Mouse (Mus musculus) forebrain, embryonic 10.5 days (tissue): Measurements from ENCODE around the gene Bcar3. TPM values are rescaled to one million over a fixed set of nuclear protein-coding genes. Genes with fewer than 3 reads are reported as not detected.

Experiments used
- DNase-seq: peaks from one replicate; pipeline ENCODE4 v3.0.0-alpha.2; 2017; ENCODE audit warnings: low spot score; ENCODE audit errors: extremely low spot score
- H3K27ac ChIP-seq: fragments of 300-500 bp; sonication (generic); 2 replicates; pipeline ENCODE4 v1.5.1; 2016; ENCODE audit warnings: mild to moderate bottlenecking
- H3K27me3 ChIP-seq: fragments of 300-500 bp; sonication (generic); 2 replicates; pipeline ENCODE4 v1.6.1; 2016; ENCODE audit warnings: mild to moderate bottlenecking; ENCODE audit not compliant: poor library complexity, severe bottlenecking
- H3K36me3 ChIP-seq: fragments of 300-500 bp; sonication (generic); replicated peaks from 2 replicates; pipeline ENCODE4 v1.6.1; 2016; ENCODE audit warnings: mild to moderate bottlenecking, moderate library complexity
- H3K4me1 ChIP-seq: fragments of 300-500 bp; sonication (generic); 2 replicates; pipeline ENCODE4 v1.6.1; 2016
- H3K4me3 ChIP-seq: fragments of 300-500 bp; sonication (generic); 2 replicates; pipeline ENCODE4 v1.5.1; 2016; ENCODE audit warnings: mild to moderate bottlenecking, moderate library complexity
- H3K9me3 ChIP-seq: fragments of 300-500 bp; sonication (generic); 2 replicates; pipeline ENCODE4 v1.6.1; 2016; ENCODE audit warnings: mild to moderate bottlenecking, moderate library complexity
- WGBS: fragments of 180-500 bp; shearing (Covaris S2); methylation state at CpG from one replicate; pipeline ENCODE4 v1.1.7; 2016; 5-methylcytosine and 5-hydroxymethylcytosine counted together
- polyA plus RNA-seq: library from polyadenylated mRNA; unstranded; fragments of >200 nt; fragmentation: Nextera tagmentation; extraction: Ambion mirVana; gene quantifications from 2 replicates; pipeline ENCODE4 v1.2.1, GENCODE M21; 2016

Gene Bcar3
- polyA plus RNA-seq, 1 experiment from 2014 or later, result 15.7 TPM

DNA sequence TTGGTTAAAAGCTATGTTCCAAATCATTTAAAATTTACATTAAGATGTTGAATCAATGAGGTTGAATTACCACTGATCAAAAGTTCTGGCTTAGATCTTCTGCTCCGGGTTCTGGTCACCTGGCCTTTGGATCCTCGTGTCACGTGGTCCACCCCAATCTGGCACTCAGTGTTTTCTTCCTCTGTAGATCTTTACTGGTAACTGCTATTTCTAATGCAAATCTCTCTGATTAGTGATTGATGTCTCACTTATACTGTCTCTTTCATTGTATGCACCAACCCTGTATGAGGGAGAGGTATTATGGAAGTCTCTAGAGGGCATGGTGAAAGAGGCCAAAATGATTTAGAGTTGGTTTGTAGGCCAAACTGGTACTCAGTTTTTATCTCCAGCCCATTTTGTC lies 198.1 kb downstream of the Bcar3 start:
- H3K27me3 ChIP-seq, result no peaks in the 10 kb centered on the region
- no peak for DNase-seq
- H3K27ac ChIP-seq, result peak overlapping the region; percentile 35; the same call in 1 of the 2 replicates
- 91% methylated on average over 3 of the region's 3 CpGs for WGBS
- H3K4me1 ChIP-seq, result peaks cover 81% of the 10 kb centered on the region
- H3K36me3 ChIP-seq, result no peaks in the 10 kb centered on the region
- H3K4me3 ChIP-seq, result no peak overlapping the region
- no peaks in the 10 kb centered on the region for H3K9me3 ChIP-seq

DNA sequence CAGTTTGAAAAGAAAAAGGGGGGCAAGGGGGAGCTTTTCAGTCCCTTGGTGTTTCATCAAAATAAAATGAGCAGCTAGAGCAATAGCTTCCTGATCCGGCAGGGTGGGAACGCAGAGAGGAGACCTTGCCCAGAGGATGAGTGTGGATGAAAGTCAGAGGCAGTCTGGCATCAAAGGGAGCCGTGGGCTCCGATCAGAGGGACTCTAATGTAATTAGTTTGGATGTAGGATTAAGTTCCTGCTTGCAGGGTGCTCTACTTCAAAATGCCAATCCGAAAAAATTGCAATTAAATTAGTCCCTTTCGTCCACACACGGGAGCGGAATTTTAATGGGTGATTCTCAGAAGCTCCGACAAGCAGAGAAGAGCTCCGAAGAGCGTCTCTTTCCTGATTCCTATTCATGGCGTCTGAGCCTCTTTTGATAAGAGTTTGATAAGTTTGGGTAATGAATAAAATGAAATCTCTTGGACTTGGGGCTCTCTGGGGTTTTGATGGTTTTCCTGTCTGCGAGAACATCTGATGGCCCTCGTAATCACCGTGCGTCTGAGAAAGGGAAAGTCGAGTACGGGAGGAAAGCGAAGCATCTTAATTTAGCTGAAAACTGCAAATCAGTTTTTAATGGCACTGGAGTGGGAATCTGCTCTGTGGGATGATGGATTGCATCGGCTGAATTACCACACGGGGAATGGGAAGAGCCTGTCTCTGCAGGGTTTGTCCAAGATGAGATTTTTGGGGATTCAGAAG lies 199.1 kb downstream of the Bcar3 start:
- peaks cover 75% of the 10 kb centered on the region for H3K4me1 ChIP-seq
- H3K27ac ChIP-seq, result peak overlapping the region; percentile 35; the same call in 1 of the 2 replicates
- WGBS, result 63% methylated on average over 21 of the region's 21 CpGs

DNA sequence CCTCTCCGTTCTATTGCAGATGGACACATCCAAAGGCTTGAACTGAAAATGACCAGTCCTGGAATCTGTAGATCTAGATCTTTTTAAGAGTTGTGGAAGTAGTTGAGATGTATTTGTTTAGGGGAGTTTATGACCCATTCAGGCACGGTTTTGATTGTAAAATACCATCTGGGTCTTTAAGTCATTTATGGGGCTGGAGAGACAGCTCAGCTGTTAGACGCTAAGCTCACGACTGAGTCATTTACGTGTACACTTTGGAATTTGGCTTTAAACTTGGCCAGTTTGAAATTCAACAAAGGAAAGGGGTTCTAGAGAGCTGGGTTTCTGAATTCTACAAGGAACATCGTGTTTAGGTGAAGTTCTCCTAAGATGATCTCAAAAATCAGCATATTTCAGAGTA lies 200.8 kb downstream of the Bcar3 start:
- no peaks in the 10 kb centered on the region for H3K36me3 ChIP-seq
- H3K27ac ChIP-seq, result no peak overlapping the region
- H3K4me3 ChIP-seq, result no peak overlapping the region
- no peaks in the 10 kb centered on the region for H3K27me3 ChIP-seq
- WGBS, result 92% methylated on average over 6 of the region's 6 CpGs
- DNase-seq, result no peak
- no peaks in the 10 kb centered on the region for H3K9me3 ChIP-seq
- peaks cover 63% of the 10 kb centered on the region for H3K4me1 ChIP-seq

More for the DNA sequence above, 199.1 kb downstream of the Bcar3 start:
- no peak for DNase-seq
- no peaks in the 10 kb centered on the region for H3K27me3 ChIP-seq
- peak overlapping the region; percentile 12; the same call in 1 of the 2 replicates for H3K4me3 ChIP-seq
- H3K36me3 ChIP-seq, result no peaks in the 10 kb centered on the region
- no peaks in the 10 kb centered on the region for H3K9me3 ChIP-seq

- WGBS, result 91% methylated on average over 6 of the region's 6 CpGs
- H3K36me3 ChIP-seq, result no peaks in the 10 kb centered on the region
- H3K27ac ChIP-seq, result no peak overlapping the region
- H3K27me3 ChIP-seq, result no peaks in the 10 kb centered on the region
- H3K4me3 ChIP-seq, result no peak overlapping the region
- peaks cover 43% of the 10 kb centered on the region for H3K4me1 ChIP-seq
- DNase-seq, result no peak
- no peaks in the 10 kb centered on the region for H3K9me3 ChIP-seq
Observed at GRCm38 (mm10) chr3:122497871-122498270, 203.9 kb downstream of the Bcar3 start.

- DNase-seq, result no peak
Observed at GRCm38 (mm10) chr3:122498528-122498927, 204.6 kb downstream of the Bcar3 start.

DNA sequence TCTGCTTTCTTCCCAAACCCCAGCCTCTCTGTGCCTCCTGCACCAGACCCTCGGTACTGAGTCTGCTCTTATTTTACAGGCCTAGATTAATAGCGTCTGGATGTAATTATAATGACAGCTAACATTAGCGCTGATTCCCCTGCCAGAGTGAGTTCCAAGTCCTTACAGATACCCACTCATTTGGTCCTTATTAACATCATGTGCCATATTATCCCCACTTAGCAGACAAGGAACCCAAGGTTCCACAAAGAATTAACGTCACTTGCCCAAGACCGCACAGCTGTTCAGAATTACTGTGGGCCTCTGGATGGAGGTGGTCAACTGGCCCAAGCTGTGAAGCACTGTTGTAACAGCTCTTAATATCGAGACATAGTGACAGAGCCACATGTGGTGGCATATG lies 205.7 kb downstream of the Bcar3 start:
- H3K27ac ChIP-seq, result no peak overlapping the region
- peaks cover 33% of the 10 kb centered on the region for H3K4me1 ChIP-seq
- no peak overlapping the region for H3K4me3 ChIP-seq
- DNase-seq, result no peak
- WGBS, result 72% methylated on average over 6 of the region's 6 CpGs
- peaks cover 1% of the 10 kb centered on the region; the same call in 1 of the 2 replicates for H3K36me3 ChIP-seq
- H3K27me3 ChIP-seq, result no peaks in the 10 kb centered on the region
- H3K9me3 ChIP-seq, result no peaks in the 10 kb centered on the region

More at GRCm38 (mm10) chr3:122498528-122498927, 204.6 kb downstream of the Bcar3 start:
- no peaks in the 10 kb centered on the region for H3K36me3 ChIP-seq
- H3K27me3 ChIP-seq, result no peaks in the 10 kb centered on the region
- no peak overlapping the region for H3K4me3 ChIP-seq
- peak overlapping the region; percentile 8; the same call in 1 of the 2 replicates for H3K27ac ChIP-seq
- H3K4me1 ChIP-seq, result peaks cover 38% of the 10 kb centered on the region
- no peaks in the 10 kb centered on the region for H3K9me3 ChIP-seq
- WGBS, result 86% methylated on average over 7 of the region's 7 CpGs

GRCm38 (mm10) chr3:122500929-122501328 lies 207.0 kb downstream of the Bcar3 start:
- Histone ChIP-seq H3K27me3 (no peaks in the 10 kb centered on the region), H3K9me3 (no peaks in the 10 kb centered on the region), H3K27ac (no peak overlapping the region), H3K36me3 (peaks cover 9% of the 10 kb centered on the region), H3K4me3 (no peak overlapping the region), H3K4me1 (peaks cover 28% of the 10 kb centered on the region)
- 88% methylated on average over 9 of the region's 9 CpGs for WGBS
- no peak for DNase-seq

DNA sequence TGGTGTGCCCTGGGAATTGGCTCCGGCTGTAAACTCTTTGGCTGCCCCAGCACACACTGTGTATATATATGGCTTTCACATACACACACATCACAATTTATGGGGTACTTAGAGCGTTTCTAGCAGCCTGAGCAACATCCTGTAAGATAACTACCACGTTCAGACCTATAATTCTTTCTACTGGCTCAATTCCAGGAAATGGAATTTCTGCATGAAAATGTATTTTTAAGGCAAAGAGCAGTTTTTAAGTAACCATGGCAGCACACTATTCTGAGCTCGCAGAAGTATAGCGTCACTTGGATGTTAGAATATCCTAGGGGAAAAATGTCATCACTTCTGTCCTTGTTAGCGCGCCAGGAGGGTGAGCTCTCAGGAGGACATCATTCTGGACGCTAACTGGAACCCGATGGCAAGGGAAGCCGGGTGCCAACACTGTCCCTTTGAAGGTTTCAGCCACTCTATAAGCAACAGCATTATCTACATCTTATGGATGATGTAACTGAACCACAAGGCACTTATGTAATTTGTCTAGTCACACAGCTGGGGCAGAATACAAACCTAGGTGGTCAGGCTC lies 212.5 kb downstream of the Bcar3 start:
- no peak for DNase-seq
- Histone ChIP-seq H3K9me3 (no peaks in the 10 kb centered on the region), H3K4me3 (no peak overlapping the region), H3K4me1 (peaks cover 32% of the 10 kb centered on the region), H3K36me3 (peaks cover 32% of the 10 kb centered on the region), H3K27me3 (no peaks in the 10 kb centered on the region), H3K27ac (no peak overlapping the region)
- 93% methylated on average over 10 of the region's 10 CpGs for WGBS

DNA sequence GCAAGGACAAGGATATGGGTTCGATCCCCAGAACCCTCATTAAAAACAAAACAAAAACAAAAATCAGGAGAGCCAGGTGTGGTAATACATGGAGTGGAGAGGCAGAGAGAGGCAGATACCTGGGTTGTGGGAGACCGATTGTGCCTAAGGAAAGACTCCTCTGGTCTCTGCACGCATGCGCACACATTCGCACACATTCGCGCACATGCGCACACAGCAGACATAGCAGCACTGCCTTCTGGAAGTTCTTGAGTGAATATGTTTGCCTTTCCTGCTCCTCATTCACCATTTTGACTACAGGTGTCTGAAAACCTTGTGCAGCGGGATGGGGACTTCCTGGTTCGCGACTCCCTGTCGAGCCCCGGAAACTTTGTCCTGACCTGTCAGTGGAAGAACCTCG lies 213.9 kb downstream of the Bcar3 start:
- peaks cover 26% of the 10 kb centered on the region for H3K4me1 ChIP-seq
- H3K27ac ChIP-seq, result no peak overlapping the region
- H3K9me3 ChIP-seq, result no peaks in the 10 kb centered on the region
- H3K4me3 ChIP-seq, result no peak overlapping the region
- 96% methylated on average over 14 of the region's 14 CpGs for WGBS
- peaks cover 44% of the 10 kb centered on the region for H3K36me3 ChIP-seq
- DNase-seq, result no peak
- H3K27me3 ChIP-seq, result no peaks in the 10 kb centered on the region

DNA sequence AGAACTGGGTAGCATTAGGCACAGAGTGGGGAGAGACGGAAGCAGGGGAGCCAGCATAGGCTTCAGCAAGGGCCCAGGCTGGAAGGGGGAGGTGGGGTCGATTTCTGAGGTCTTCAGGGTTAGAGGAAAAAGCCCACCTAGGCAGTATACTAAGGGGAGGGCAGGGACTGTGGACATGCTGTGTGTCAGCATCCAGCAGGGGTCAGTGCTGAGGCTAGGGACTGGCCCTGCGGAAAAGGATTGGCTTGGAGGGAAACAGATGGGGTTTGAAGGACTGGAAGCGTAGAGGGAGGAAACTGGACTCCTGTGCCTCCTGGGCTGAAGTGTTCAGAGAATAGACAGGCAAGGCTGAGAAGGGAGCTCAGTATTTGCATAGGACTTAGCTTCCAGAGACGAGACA lies 215.1 kb downstream of the Bcar3 start:
- DNase-seq, result peak; percentile 51
- H3K9me3 ChIP-seq, result no peaks in the 10 kb centered on the region
- H3K4me1 ChIP-seq, result peaks cover 24% of the 10 kb centered on the region
- H3K27me3 ChIP-seq, result no peaks in the 10 kb centered on the region
- no peak overlapping the region for H3K4me3 ChIP-seq
- peaks cover 48% of the 10 kb centered on the region for H3K36me3 ChIP-seq
- peak overlapping the region; percentile 22; the same call in 1 of the 2 replicates for H3K27ac ChIP-seq
- 41% methylated on average over 5 of the region's 5 CpGs for WGBS

DNA sequence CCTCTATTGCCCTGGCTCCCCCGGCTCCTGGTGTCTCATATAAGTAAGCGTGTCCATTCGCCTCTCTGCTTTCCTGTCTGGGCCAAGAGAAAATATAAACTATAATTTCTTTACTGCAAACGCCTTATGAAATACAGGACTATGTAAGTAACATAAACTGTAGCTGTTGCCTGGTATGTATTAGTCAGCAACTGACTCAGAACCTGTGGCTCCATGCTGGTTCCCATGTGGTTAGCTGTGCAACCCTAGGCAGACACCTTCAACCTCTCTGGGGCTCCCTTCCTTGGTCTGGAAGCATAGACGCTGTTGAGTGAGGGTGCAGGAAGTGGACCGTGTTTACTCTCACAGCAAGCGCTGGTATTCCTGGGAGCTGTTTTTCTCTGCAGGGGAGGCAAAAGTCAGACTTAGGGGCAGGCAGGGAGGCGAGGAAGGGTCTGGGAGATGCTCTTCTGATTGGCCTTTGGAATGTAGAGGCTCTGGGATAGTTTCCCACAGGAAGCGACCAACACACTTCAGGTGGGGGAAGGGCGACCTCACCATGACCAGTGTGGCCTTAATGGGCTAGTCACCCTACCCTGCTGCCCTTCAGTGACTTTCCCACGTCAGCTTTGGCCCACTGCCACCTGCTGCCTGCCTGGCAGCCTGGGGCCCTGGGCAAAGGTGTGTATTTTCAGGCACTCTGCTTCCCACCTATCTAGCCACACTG lies 215.8 kb downstream of the Bcar3 start:
- no peak for DNase-seq
- no peaks in the 10 kb centered on the region for H3K9me3 ChIP-seq
- peaks cover 46% of the 10 kb centered on the region for H3K36me3 ChIP-seq
- peak overlapping the region; percentile 22 for H3K27ac ChIP-seq
- H3K27me3 ChIP-seq, result no peaks in the 10 kb centered on the region
- WGBS, result 79% methylated on average over 11 of the region's 11 CpGs
- H3K4me1 ChIP-seq, result peaks cover 20% of the 10 kb centered on the region
- no peak overlapping the region for H3K4me3 ChIP-seq

GRCm38 (mm10) chr3:122510240-122510750 lies 216.4 kb downstream of the Bcar3 start:
- no peaks in the 10 kb centered on the region for H3K27me3 ChIP-seq
- peaks cover 22% of the 10 kb centered on the region for H3K4me1 ChIP-seq
- no peak for DNase-seq
- H3K36me3 ChIP-seq, result peaks cover 43% of the 10 kb centered on the region
- 89% methylated on average over 14 of the region's 14 CpGs for WGBS
- H3K9me3 ChIP-seq, result no peaks in the 10 kb centered on the region
- H3K27ac ChIP-seq, result no peak overlapping the region
- H3K4me3 ChIP-seq, result no peak overlapping the region
